Mouse (Mus musculus): ENCODE measurements around the gene Pa2g4. TPM values are rescaled to one million over a fixed set of nuclear protein-coding genes. Genes with fewer than 3 reads are reported as not detected.

Gene Pa2g4
- total and polyA plus RNA-seq, 3 experiments = 232 to 663 (median 298) TPM

- Histone ChIP-seq H3K27ac (ENCODE audit: control insufficient read depth, low read depth, low read length) (no peak overlapping the region), H3K79me2 (ENCODE audit: control insufficient read depth, insufficient read depth, low read length, poor library complexity) (no peaks in the 10 kb centered on the region), H3K4me3 (ENCODE audit: control insufficient read depth in 1 of 2, insufficient read depth in 1 of 2, low read depth in 2 of 2, low read length in 2 of 2) (no peak overlapping the region), H3K4me1 (ENCODE audit: control insufficient read depth in 1 of 2, insufficient read depth in 2 of 2, low read length in 2 of 2) (peaks cover 0 to 11% of the 10 kb centered on the region in 2 experiments; a peak in 2 of 4 replicates), H3K27me3 (ENCODE audit: control insufficient read depth in 1 of 2, insufficient read depth in 2 of 2, low read length in 2 of 2) (no peaks in the 10 kb centered on the region), H3K9ac (ENCODE audit: control insufficient read depth, low read depth, low read length, poor library complexity, severe bottlenecking) (no peak overlapping the region), H3K36me3 (ENCODE audit: control insufficient read depth in 1 of 2, insufficient read depth in 2 of 2, low read length in 2 of 2) (peaks cover 0 to 6% of the 10 kb centered on the region in 2 experiments; a peak in 2 of 4 replicates), H3K9me3 (replicated peaks; ENCODE audit: insufficient read depth, low read length) (no peaks in the 10 kb centered on the region)
- no peak for DNase-seq (ENCODE audit: low read depth, low spot score)
- TF ChIP-seq POLR2A (IDR thresholded peaks at IDR 0.05; ENCODE audit: control insufficient read depth in 1 of 2, insufficient read depth in 1 of 2, low read depth in 1 of 2, low read length in 2 of 2, poor library complexity in 1 of 2) (no peak), MAZ (IDR thresholded peaks at IDR 0.05; ENCODE audit: low read depth, low read length) (no peak), TBP (IDR thresholded peaks at IDR 0.05; ENCODE audit: low read depth, low read length) (no peak), NRF1 (IDR thresholded peaks at IDR 0.05; ENCODE audit: insufficient read depth, low read depth, low read length, poor library complexity, severe bottlenecking) (no peak), RAD21 (IDR thresholded peaks at IDR 0.05; ENCODE audit: low read depth, low read length) (no peak)
Measured at GRCm38 (mm10) chr10:128538340-128538870, 27.4 kb downstream of the Pa2g4 start.

GRCm38 (mm10) chr10:128536266-128536940 lies 29.4 kb downstream of the Pa2g4 start:
- Histone ChIP-seq H3K79me2 (ENCODE audit: control insufficient read depth, insufficient read depth, low read length, poor library complexity) (no peaks in the 10 kb centered on the region), H3K4me3 (ENCODE audit: control insufficient read depth in 1 of 2, insufficient read depth in 1 of 2, low read depth in 2 of 2, low read length in 2 of 2) (peak overlapping the region; percentile 44 to 58)
- TF ChIP-seq NELFE (IDR thresholded peaks at IDR 0.05; ENCODE audit: low read depth, low read length) (peak; percentile 64; the same call in 1 of the 2 replicates), UBTF (IDR thresholded peaks at IDR 0.05; ENCODE audit: borderline replicate concordance, insufficient read depth, low read depth, low read length) (no peak), MXI1 (IDR thresholded peaks at IDR 0.05; ENCODE audit: low read depth, low read length) (peak; percentile 88), MAZ (IDR thresholded peaks at IDR 0.05; ENCODE audit: low read depth, low read length) (peak; percentile 97), GATA1 (IDR thresholded peaks at IDR 0.05; ENCODE audit: low read depth, low read length) (no peak), SMC3 (IDR thresholded peaks at IDR 0.05; ENCODE audit: low read depth, low read length) (peak; percentile 95), MYB (IDR thresholded peaks at IDR 0.05; ENCODE audit: low read depth, low read length) (peak; percentile 35; the same call in 1 of the 2 replicates), GABPA (IDR thresholded peaks at IDR 0.05; ENCODE audit: low read depth, low read length) (no peak), ZKSCAN1 (IDR thresholded peaks at IDR 0.05; ENCODE audit: low read depth, low read length) (no peak), RAD21 (IDR thresholded peaks at IDR 0.05; ENCODE audit: low read depth, low read length) (peak; percentile 97), ZC3H11A (IDR thresholded peaks at IDR 0.05; ENCODE audit: low read depth, low read length) (peak; percentile 92), BHLHE40 (IDR thresholded peaks at IDR 0.05; ENCODE audit: borderline replicate concordance, low read depth, low read length) (peak; percentile 46), USF1 (IDR thresholded peaks at IDR 0.05; ENCODE audit: low read depth, low read length) (peak; percentile 74), POLR2AphosphoS5 (IDR thresholded peaks at IDR 0.05; ENCODE audit: borderline replicate concordance, low read depth, low read length) (no peak), MAX (IDR thresholded peaks at IDR 0.05; ENCODE audit: low read length) (peak; percentile 89), ELF1 (IDR thresholded peaks at IDR 0.05; ENCODE audit: low read depth, low read length) (peak; percentile 97), CTCF (IDR thresholded peaks at IDR 0.05 in 2 of 3, conservative IDR thresholded peaks at IDR 0.05 in 1 of 3; ENCODE audit: control insufficient read depth in 1 of 3, insufficient read depth in 1 of 3, low read depth in 2 of 3, low read length in 3 of 3, poor library complexity in 1 of 3, severe bottlenecking in 1 of 3) (peak in 2 of 3 experiments; percentile 79 to 84), POLR2AphosphoS2 (IDR thresholded peaks at IDR 0.05; ENCODE audit: low read length) (no peak), SIN3A (IDR thresholded peaks at IDR 0.05; ENCODE audit: low read length) (peak; percentile 96), ETS1 (IDR thresholded peaks at IDR 0.05; ENCODE audit: low read depth, low read length) (peak; percentile 76), MAFK (IDR thresholded peaks at IDR 0.05; ENCODE audit: borderline replicate concordance, low read depth, low read length) (no peak), USF2 (IDR thresholded peaks at IDR 0.05; ENCODE audit: borderline replicate concordance in 1 of 2, insufficient read depth in 1 of 2, low read depth in 1 of 2, low read length in 2 of 2) (no peak), TAL1 (IDR thresholded peaks at IDR 0.05; ENCODE audit: low read length) (no peak), HCFC1 (IDR thresholded peaks at IDR 0.05; ENCODE audit: low read depth, low read length) (peak; percentile 70), TCF12 (IDR thresholded peaks at IDR 0.05; ENCODE audit: low read depth, low read length) (peak; percentile 58; the same call in 1 of the 2 replicates), JUND (IDR thresholded peaks at IDR 0.05; ENCODE audit: low read depth, low read length) (0 out of 2 replicates have a peak, but pooled peaks have one; percentile 58), CHD2 (IDR thresholded peaks at IDR 0.05; ENCODE audit: low read length) (no peak; the same call in 1 of the 2 replicates)

More at GRCm38 (mm10) chr10:128536266-128536940, 29.4 kb downstream of the Pa2g4 start:
- no peaks in the 10 kb centered on the region for H3K9me3 ChIP-seq (replicated peaks; ENCODE audit: insufficient read depth, low read length)
- H3K4me1 ChIP-seq (ENCODE audit: control insufficient read depth in 1 of 2, insufficient read depth in 2 of 2, low read length in 2 of 2) = peaks cover 0 to 11% of the 10 kb centered on the region in 2 experiments; a peak in 2 of 4 replicates
- peak; percentile 99 for DNase-seq (ENCODE audit: low read depth, low spot score)
- H3K27ac ChIP-seq (ENCODE audit: control insufficient read depth, low read depth, low read length) = peak overlapping the region; percentile 80
- H3K9ac ChIP-seq (ENCODE audit: control insufficient read depth, low read depth, low read length, poor library complexity, severe bottlenecking) = peak overlapping the region; percentile 64
- no peaks in the 10 kb centered on the region for H3K27me3 ChIP-seq (ENCODE audit: control insufficient read depth in 1 of 2, insufficient read depth in 2 of 2, low read length in 2 of 2)
- H3K36me3 ChIP-seq (ENCODE audit: control insufficient read depth in 1 of 2, insufficient read depth in 2 of 2, low read length in 2 of 2) = peaks cover 0 to 6% of the 10 kb centered on the region in 2 experiments; a peak in 2 of 4 replicates
